Mouse (Mus musculus) cortical plate, adult 2 months (tissue): ENCODE measurements around the gene Gcc2. TPM values are rescaled to one million over a fixed set of nuclear protein-coding genes. Genes with fewer than 3 reads are reported as not detected.
"Not testable (repeated sequence)": the region's sequence is repeated elsewhere in the genome, so short reads cannot be mapped to it uniquely, and the experiment has no call there.

Experiments used
- H3K27ac ChIP-seq: fragments of 200-500 bp; 2 replicates; pipeline ENCODE4 v1.5.1; 2012; ENCODE audit warnings: low read length, control low read depth, inconsistent platforms; ENCODE audit not compliant: insufficient read depth
- H3K4me1 ChIP-seq: fragments of 200-500 bp; 2 replicates; pipeline ENCODE4 v1.6.1; 2011; ENCODE audit warnings: low read length; ENCODE audit not compliant: control insufficient read depth, insufficient read depth
- H3K4me3 ChIP-seq: fragments of 200-500 bp; 2 replicates; pipeline ENCODE4 v1.5.1; 2011; ENCODE audit warnings: mild to moderate bottlenecking, low read length, control low read depth; ENCODE audit not compliant: insufficient read depth
- CTCF ChIP-seq: fragments of 200-500 bp; IDR thresholded peaks from 2 replicates; pipeline ENCODE4 v1.5.1; 2011; ENCODE audit warnings: mild to moderate bottlenecking, control low read depth, low read length; ENCODE audit not compliant: insufficient read depth; ENCODE audit errors: extremely low read depth
- POLR2A ChIP-seq: fragments of 200-500 bp; IDR thresholded peaks from 2 replicates; pipeline ENCODE4 v1.6.1; 2011; ENCODE audit warnings: mild to moderate bottlenecking, low read length, control low read depth; ENCODE audit not compliant: insufficient read depth; ENCODE audit errors: extremely low read depth
- polyA plus RNA-seq: library from polyadenylated mRNA; depleted of rRNA; stranded (reverse); fragments of >200 nt; gene quantifications from 2 replicates; pipeline ENCODE4 v1.2.3, GENCODE M21; 2012

The Gcc2 gene
- polyA plus RNA-seq, 1 experiment: 58.9 TPM

DNA sequence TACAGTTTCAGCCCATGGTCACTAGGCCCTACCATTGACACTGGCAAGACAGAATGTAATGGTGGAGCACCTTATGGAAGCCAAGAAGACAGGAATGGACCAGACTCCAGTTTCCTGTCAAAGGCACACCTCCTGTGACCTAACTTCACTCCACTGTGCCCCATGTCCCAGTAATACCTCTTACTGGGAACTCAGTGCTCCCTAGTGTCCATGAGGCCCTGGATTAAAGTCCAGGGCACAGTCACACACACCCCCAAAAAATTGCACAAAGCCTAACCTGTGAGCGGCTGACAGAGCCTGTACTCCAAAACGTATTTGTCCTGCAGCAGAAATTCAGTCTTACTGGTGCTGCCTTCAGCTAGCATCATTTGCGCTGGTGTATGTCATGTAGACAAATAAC is 40.3 kb downstream of the Gcc2 start:
- H3K27ac ChIP-seq: no peak overlapping the region
- H3K4me3 ChIP-seq: no peak overlapping the region
- no peaks in the 10 kb centered on the region for H3K4me1 ChIP-seq
- TF ChIP-seq POLR2A (no peak), CTCF (no peak)

DNA sequence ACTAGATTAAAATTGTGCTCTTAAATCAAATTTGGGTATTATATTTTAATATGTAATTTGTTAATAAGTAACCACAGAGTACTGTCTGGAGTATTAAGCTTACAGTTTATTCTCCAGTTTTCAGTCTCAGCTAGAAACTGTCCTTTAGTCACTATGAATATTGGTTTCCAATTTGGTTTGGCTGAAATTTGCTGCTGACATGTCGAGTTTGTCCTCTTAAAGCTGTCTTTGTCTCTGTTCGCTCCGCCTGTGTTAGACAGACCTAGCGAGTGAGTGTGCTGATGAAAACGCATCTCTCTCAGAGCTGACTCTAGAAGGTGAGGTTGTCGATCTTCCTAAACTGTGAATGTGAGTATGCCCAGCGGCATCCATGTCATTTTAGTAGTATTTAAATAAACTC is 49.7 kb downstream of the Gcc2 start:
- no peak for TF ChIP-seq POLR2A
- TF ChIP-seq CTCF: no peak
- no peak overlapping the region for H3K27ac ChIP-seq
- H3K4me3 ChIP-seq: no peak overlapping the region
- no peaks in the 10 kb centered on the region for H3K4me1 ChIP-seq

DNA sequence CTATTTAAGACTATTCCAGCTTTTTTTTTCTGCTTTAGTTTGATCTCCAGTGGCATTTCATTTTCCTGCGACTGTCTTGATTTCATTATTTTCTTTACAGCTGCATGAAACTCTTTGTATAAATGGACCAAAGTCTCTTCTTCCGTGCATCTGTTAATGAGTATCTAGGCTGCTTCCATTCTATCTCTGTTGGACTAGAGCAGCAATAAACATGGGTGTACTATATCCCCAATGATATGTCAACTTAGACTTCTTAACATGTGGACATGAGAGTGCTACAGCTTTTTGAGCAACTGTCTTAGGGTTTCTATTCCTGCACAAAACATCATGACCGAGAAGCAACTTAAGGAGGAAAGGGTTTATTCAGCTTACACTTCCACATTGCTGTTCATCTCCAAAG is 51.6 kb downstream of the Gcc2 start:
- H3K4me3 ChIP-seq: no peak overlapping the region
- no peaks in the 10 kb centered on the region for H3K4me1 ChIP-seq
- H3K27ac ChIP-seq: no peak overlapping the region
- TF ChIP-seq CTCF: no peak
- no peak for TF ChIP-seq POLR2A

DNA sequence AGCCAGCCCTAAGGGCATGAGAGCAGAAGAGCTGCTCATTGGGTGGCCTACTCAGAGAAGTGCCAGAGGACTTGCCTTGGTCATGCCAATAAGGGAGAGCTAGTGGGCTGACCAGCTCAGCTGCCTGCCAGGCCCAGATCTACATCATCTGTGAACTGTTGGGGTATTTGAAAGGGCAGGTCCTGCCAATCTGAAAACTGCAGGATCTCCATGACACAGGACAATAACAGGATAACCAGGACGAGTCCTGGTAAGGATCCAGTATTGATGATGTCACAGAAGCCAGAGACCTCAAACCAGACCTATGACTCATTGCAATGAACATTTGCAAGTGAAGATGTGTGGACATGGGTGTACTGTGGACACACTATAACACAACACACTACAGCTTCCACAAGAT is 55.5 kb downstream of the Gcc2 start:
- TF ChIP-seq POLR2A: no peak
- TF ChIP-seq CTCF: no peak
- no peaks in the 10 kb centered on the region for H3K4me1 ChIP-seq
- no peak overlapping the region for H3K27ac ChIP-seq
- no peak overlapping the region for H3K4me3 ChIP-seq

DNA sequence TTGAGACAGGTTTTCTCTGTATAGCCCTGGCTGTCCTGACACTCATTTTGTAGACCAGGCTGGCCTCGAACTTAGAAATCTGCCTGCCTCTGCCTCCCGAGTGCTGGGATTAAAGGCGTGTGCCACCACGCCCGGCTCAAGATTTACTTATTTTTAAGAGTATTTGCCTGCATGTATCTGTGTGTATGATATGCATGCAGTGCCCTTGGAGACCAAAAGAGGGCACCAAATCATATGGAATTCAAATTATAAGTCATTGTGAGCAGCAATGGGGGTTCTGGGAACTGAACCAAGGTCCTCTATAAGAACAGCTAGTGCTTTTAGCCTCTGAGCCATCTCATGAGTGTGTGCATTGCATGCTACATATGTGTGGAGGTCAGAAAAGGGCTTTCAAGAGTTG is 57.6 kb downstream of the Gcc2 start:
- TF ChIP-seq POLR2A: no peak
- no peak for TF ChIP-seq CTCF
- no peak overlapping the region for H3K4me3 ChIP-seq
- H3K27ac ChIP-seq: no peak overlapping the region
- no peaks in the 10 kb centered on the region for H3K4me1 ChIP-seq

DNA sequence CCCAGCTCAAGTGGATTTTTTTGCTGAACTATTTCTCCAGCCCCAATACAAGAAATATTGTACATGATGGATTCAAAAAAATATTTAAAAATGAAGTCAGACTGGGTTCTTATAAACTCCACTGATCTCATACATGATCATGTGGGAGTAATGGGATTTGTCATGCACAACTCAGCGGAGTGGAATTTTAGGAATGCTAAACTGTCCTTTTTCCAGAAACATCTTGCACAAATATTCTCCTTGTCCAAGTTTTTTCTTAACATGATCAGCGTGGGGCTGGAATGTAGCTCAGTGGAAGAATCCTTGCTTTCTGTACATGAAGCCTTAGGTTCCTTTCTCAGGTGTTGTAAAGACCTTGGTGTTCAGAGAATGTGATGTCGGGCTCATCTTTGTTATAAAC is 65.6 kb downstream of the Gcc2 start:
- H3K4me3 ChIP-seq: no peak overlapping the region
- TF ChIP-seq CTCF (no peak), POLR2A (no peak)
- H3K4me1 ChIP-seq: 0 out of 2 replicates have a peak, but pooled peaks cover 1% of the 10 kb centered on the region
- H3K27ac ChIP-seq: no peak overlapping the region

DNA sequence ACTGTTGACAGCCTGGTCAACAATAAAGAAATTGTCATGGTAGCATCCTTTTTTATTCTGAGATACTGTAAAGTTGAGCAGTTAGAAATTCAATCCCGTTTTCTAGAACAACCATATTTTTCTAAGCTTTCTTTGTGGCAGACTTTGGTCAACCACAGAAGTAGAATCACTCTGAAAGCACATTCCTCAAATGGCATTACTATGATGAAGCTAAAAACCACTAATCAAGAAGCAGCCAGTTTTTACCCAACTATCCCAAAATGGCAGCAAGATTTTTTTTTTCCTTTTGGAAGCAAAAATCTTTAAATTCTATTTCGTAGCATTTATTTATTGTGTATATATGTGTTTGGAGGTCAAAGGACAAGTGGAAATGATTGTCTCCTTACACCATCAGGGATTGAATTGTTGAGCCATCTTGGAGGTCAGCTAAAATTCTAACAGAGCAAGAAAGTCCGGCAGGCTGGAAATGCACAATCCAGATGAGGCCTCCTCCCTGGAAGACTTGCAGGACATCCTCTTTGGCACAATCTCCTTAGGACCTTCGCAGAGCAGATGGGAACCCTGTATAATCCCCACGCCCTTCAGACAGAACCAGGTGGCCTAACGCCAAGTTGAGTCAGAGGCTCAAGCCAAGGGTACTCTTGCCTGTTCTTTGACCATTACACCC is 67.2 kb downstream of the Gcc2 start:
- peak overlapping the region; percentile 34 for H3K4me3 ChIP-seq
- peak overlapping the region; percentile 1; the same call in 1 of the 2 replicates for H3K27ac ChIP-seq
- TF ChIP-seq CTCF: no peak
- no peak for TF ChIP-seq POLR2A
- 0 out of 2 replicates have a peak, but pooled peaks cover 1% of the 10 kb centered on the region for H3K4me1 ChIP-seq

DNA sequence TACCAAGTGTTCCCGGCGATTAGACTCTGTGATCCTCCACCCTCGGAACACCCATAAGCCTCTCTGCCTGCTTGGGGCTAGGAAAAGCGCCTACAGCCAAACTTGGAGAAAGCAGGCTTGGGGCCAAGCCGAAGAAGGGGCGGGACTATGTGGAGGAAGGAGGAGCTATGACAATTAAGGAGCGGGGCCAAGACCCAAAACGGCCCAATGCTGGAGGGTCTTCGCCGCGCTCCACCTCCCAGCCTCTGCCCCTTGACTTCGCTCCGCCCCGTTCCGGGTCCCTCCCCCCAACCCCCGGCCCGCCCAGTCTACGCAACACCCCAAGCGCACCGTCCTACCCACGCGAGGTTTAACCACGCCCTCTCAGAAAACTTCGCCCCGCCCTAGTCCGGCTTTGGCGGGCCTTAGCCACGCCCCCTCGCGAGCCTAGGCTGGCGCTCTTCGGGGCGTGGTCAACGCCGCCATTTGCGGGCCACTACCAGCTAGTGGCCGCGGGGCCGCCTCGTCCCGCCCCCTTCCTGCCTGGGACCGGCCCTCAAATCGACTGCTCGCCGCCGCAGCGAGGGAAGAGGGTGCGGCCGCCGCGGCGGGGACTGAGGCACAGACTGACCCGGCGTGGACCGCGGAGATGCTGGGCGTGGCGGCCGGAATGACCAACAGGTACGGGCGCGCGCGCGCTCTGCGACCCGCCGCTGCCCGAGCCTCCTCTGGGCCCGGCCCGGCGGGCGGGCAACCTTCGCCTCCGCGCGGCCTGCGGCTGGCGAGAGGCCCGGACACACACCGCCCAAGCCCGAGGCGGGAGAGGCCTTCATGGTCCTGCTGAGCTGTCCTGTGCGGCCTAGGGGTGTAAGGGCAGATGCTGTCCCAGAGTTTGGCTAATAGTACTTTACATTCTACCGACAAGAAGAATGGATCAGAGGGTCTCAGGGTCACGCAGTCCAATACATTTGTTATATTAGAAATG is 68.0 kb downstream of the Gcc2 start, which contains the start of gene Lims1:
Lims1 (plus strand) TSS at position 439 of the 964 bp plus-strand sequence.
- Histone ChIP-seq H3K4me3 (peak within 1 kb of the TSS; percentile 34), H3K27ac (peak within 1 kb of the TSS; percentile 58), H3K4me1 (0 out of 2 replicates have a peak, but pooled peaks cover 1% of the 10 kb centered on the region)
- TF ChIP-seq POLR2A: peak; percentile 54; the same call in 1 of the 2 replicates
- no peak for TF ChIP-seq CTCF

DNA sequence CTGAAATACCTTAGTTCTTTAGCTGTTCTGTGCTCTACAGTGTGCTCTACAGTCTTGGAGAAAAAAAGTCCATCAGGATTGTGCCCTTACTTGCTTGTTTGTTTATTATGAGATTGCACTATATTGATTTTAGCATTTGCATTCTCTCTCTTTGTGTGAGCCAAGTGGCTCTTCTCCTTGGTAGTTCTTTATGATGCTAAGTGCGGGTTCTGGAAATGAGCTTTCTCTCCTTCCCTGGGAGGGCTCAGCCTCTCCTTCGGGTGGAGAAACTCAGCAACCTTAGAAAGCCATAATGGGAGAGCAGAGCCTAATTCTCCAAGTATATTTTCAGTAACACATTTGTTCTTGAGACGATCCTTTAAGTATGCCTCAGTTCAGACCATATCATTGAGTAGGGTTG is 71.0 kb downstream of the Gcc2 start:
- Histone ChIP-seq H3K27ac (no peak overlapping the region), H3K4me1 (0 out of 2 replicates have a peak, but pooled peaks cover 1% of the 10 kb centered on the region), H3K4me3 (no peak overlapping the region)
- no peak for TF ChIP-seq POLR2A
- TF ChIP-seq CTCF: no peak

DNA sequence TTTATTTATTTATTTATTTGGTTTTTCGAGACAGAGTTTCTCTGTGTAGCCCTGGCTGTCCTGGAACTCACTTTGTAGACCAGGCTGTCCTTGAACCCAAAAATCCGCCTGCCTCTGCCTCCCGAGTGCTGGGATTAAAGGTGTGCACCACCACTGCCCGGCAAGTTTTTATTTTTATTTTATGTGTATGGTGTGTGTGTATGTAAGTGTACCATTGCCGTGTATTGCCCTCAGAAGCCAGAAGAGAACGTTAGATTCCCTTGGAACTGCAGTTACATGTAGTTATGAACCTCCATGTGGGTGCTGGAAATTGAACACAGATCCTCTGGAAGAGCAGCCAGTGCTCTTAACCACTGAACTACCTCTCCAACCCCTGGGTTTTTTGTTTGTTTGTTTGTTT is 72.5 kb downstream of the Gcc2 start:
- H3K4me3 ChIP-seq, H3K27ac ChIP-seq, H3K4me1 ChIP-seq: not testable (repeated sequence)
